Mouse (Mus musculus) kidney, adult 2 months (tissue): ENCODE measurements at regions not wholly inside any gene's neighbourhood (a gene's known extent, or its start where the extent isn't known, plus 50 kb on each side); places are given as distances from the start of the nearest gene placed in this dataset.

Experiments
- DNase-seq: peaks from one replicate; pipeline ENCODE4 v3.0.0; 2021
- H3K27ac ChIP-seq: fragments of 200-500 bp; 2 replicates; pipeline ENCODE4 v1.5.1; 2012; ENCODE audit warnings: low read depth, low read length, control low read depth, inconsistent platforms; ENCODE audit not compliant: insufficient read depth
- H3K27me3 ChIP-seq: fragments of 200-500 bp; replicated peaks from 2 replicates; pipeline ENCODE4 v1.6.1; 2012; ENCODE audit warnings: mild to moderate bottlenecking, moderate library complexity, low read length, inconsistent platforms; ENCODE audit not compliant: control insufficient read depth, insufficient read depth
- H3K36me3 ChIP-seq: fragments of 200-500 bp; 2 replicates; pipeline ENCODE4 v1.6.1; 2012; ENCODE audit warnings: mild to moderate bottlenecking, moderate library complexity, low read length, inconsistent platforms; ENCODE audit not compliant: control insufficient read depth, insufficient read depth
- H3K4me1 ChIP-seq: fragments of 200-500 bp; 2 replicates; pipeline ENCODE4 v1.6.1; 2011; ENCODE audit warnings: low read length; ENCODE audit not compliant: control insufficient read depth, insufficient read depth
- H3K4me3 ChIP-seq: fragments of 200-500 bp; 2 replicates; pipeline ENCODE4 v1.5.1; 2011; ENCODE audit warnings: mild to moderate bottlenecking, low read depth, low read length, control low read depth; ENCODE audit not compliant: insufficient read depth
- CTCF ChIP-seq: fragments of 200-500 bp; conservative IDR thresholded peaks from 2 replicates; pipeline ENCODE4 v1.5.1; 2011; ENCODE audit warnings: low read depth, mild to moderate bottlenecking, control low read depth, low read length, moderate library complexity, mixed read lengths; ENCODE audit not compliant: insufficient read depth, insufficient read length
- POLR2A ChIP-seq: fragments of 200-500 bp; IDR thresholded peaks from one replicate; pipeline ENCODE4 v1.6.1; 2011; ENCODE audit warnings: low read depth, low read length, control low read depth
- WGBS: fragments of 180-500 bp; shearing (Covaris S2); methylation state at CpG from one replicate; pipeline ENCODE4 v1.1.7; 2018; 5-methylcytosine and 5-hydroxymethylcytosine counted together

- Histone ChIP-seq H3K4me3 (no peak overlapping the region), H3K27me3 (no peaks in the 10 kb centered on the region), H3K27ac (no peak overlapping the region), H3K36me3 (no peaks in the 10 kb centered on the region), H3K4me1 (no peaks in the 10 kb centered on the region)
- TF ChIP-seq POLR2A = no peak
- TF ChIP-seq CTCF = no peak
- WGBS = 63% methylated on average over 1 of the region's 1 CpGs
- no peak for DNase-seq
Measured at GRCm38 (mm10) chr1:71788408-71788807, 135.4 kb upstream of the Fn1 start.

GRCm38 (mm10) chr1:71784880-71785279, 131.9 kb upstream of the Fn1 start:
- H3K4me1 ChIP-seq = no peaks in the 10 kb centered on the region
- H3K4me3 ChIP-seq = no peak overlapping the region
- TF ChIP-seq POLR2A (no peak), CTCF (no peak)
- no peaks in the 10 kb centered on the region for H3K36me3 ChIP-seq
- no peaks in the 10 kb centered on the region for H3K27me3 ChIP-seq
- H3K27ac ChIP-seq = no peak overlapping the region
- WGBS = 61% methylated on average over 2 of the region's 2 CpGs
- DNase-seq = no peak

GRCm38 (mm10) chr1:71778292-71778691, 125.3 kb upstream of the Fn1 start:
- no peak for DNase-seq
- TF ChIP-seq CTCF (no peak; the same call in 1 of the 2 replicates), POLR2A (no peak)
- Histone ChIP-seq H3K4me1 (no peaks in the 10 kb centered on the region), H3K27ac (no peak overlapping the region), H3K27me3 (peaks cover 1% of the 10 kb centered on the region; the same call in 1 of the 2 replicates), H3K36me3 (no peaks in the 10 kb centered on the region), H3K4me3 (no peak overlapping the region)
- WGBS = 88% methylated on average over 8 of the region's 8 CpGs

- Histone ChIP-seq H3K27ac (no peak overlapping the region), H3K4me1 (no peaks in the 10 kb centered on the region), H3K27me3 (peaks cover 1% of the 10 kb centered on the region; the same call in 1 of the 2 replicates), H3K36me3 (no peaks in the 10 kb centered on the region), H3K4me3 (no peak overlapping the region)
- WGBS = 56% methylated on average over 19 of the region's 19 CpGs
- no peak for DNase-seq
- TF ChIP-seq POLR2A (no peak), CTCF (no peak)
Measured at GRCm38 (mm10) chr1:71775865-71776501, 123.0 kb upstream of the Fn1 start.

GRCm38 (mm10) chr1:71772526-71772925, 119.5 kb upstream of the Fn1 start:
- H3K36me3 ChIP-seq = no peaks in the 10 kb centered on the region
- TF ChIP-seq CTCF (no peak), POLR2A (no peak)
- WGBS = 65% methylated on average over 2 of the region's 2 CpGs
- H3K27ac ChIP-seq = no peak overlapping the region
- no peaks in the 10 kb centered on the region for H3K4me1 ChIP-seq
- no peaks in the 10 kb centered on the region for H3K27me3 ChIP-seq
- no peak for DNase-seq
- H3K4me3 ChIP-seq = no peak overlapping the region

GRCm38 (mm10) chr1:71771798-71772197, 118.8 kb upstream of the Fn1 start:
- WGBS = 89% methylated on average over 6 of the region's 6 CpGs
- H3K4me3 ChIP-seq = no peak overlapping the region
- H3K36me3 ChIP-seq = no peaks in the 10 kb centered on the region
- no peak overlapping the region for H3K27ac ChIP-seq
- no peaks in the 10 kb centered on the region for H3K27me3 ChIP-seq
- DNase-seq = no peak
- TF ChIP-seq POLR2A = no peak
- no peak for TF ChIP-seq CTCF
- H3K4me1 ChIP-seq = no peaks in the 10 kb centered on the region

- Histone ChIP-seq H3K4me3 (no peak overlapping the region), H3K36me3 (no peaks in the 10 kb centered on the region), H3K27ac (no peak overlapping the region), H3K27me3 (no peaks in the 10 kb centered on the region), H3K4me1 (no peaks in the 10 kb centered on the region)
- TF ChIP-seq POLR2A (no peak), CTCF (no peak)
- WGBS = 80% methylated on average over 2 of the region's 2 CpGs
- no peak for DNase-seq
Measured at GRCm38 (mm10) chr1:71769595-71769994, 116.6 kb upstream of the Fn1 start.
